Mouse (Mus musculus): Measurements from ENCODE around the gene Zfp618. TPM values are rescaled to one million over a fixed set of nuclear protein-coding genes. Genes with fewer than 3 reads are reported as not detected.
A peak's percentile ranks its signal among the peaks of the same experiment; 100 is the strongest.

The Zfp618 gene
- polyA plus RNA-seq, 1 experiment from 2014 or later: 32.0 TPM

- 1% methylated on average over 36 of the region's 52 CpGs for WGBS
- peak overlapping the region; percentile 100 for H3K9ac ChIP-seq (replicated peaks; ENCODE audit: low read depth, low read length)
- peak overlapping the region; percentile 84; the same call in 1 of the 2 replicates for H3K27ac ChIP-seq (ENCODE audit: low read length)
- no peaks in the 10 kb centered on the region for H3K27me3 ChIP-seq (ENCODE audit: control insufficient read depth, insufficient read depth, low read length)
- no peaks in the 10 kb centered on the region for H3K9me3 ChIP-seq (ENCODE audit: control insufficient read depth, low read depth, low read length)
- ATAC-seq (ENCODE audit: insufficient number of reproducible peaks, insufficient read depth, low FRiP score, low read depth): peak; percentile 46; the same call in 1 of the 2 replicates
- peak overlapping the region; percentile 68 for H3K4me3 ChIP-seq (ENCODE audit: low read depth, low read length)
- H3K4me1 ChIP-seq (ENCODE audit: control insufficient read depth, insufficient read depth, low read length): peaks cover 10% of the 10 kb centered on the region; the same call in 1 of the 2 replicates
- H3K4me2 ChIP-seq (replicated peaks; ENCODE audit: low read depth, low read length): peak overlapping the region; percentile 51
- H3K36me3 ChIP-seq (ENCODE audit: control insufficient read depth, insufficient read depth, low read length): no peaks in the 10 kb centered on the region
These were observed 403 bp upstream of the Zfp618 start for GRCm38 (mm10) chr4:62964844-62965496.

- no peak overlapping the region for H3K4me3 ChIP-seq (ENCODE audit: low read depth, low read length)
- WGBS: 86% methylated on average over 5 of the region's 5 CpGs
- H3K4me2 ChIP-seq (replicated peaks; ENCODE audit: low read depth, low read length): no peak overlapping the region
- no peak overlapping the region for H3K27ac ChIP-seq (ENCODE audit: low read length)
- no peaks in the 10 kb centered on the region for H3K9me3 ChIP-seq (ENCODE audit: control insufficient read depth, low read depth, low read length)
- H3K27me3 ChIP-seq (ENCODE audit: control insufficient read depth, insufficient read depth, low read length): no peaks in the 10 kb centered on the region
- no peak for ATAC-seq (ENCODE audit: insufficient number of reproducible peaks, insufficient read depth, low FRiP score, low read depth)
- no peak overlapping the region for H3K9ac ChIP-seq (replicated peaks; ENCODE audit: low read depth, low read length)
- H3K36me3 ChIP-seq (ENCODE audit: control insufficient read depth, insufficient read depth, low read length): no peaks in the 10 kb centered on the region
- peaks cover 21% of the 10 kb centered on the region for H3K4me1 ChIP-seq (ENCODE audit: control insufficient read depth, insufficient read depth, low read length)
These were observed 4.2 kb downstream of the Zfp618 start for GRCm38 (mm10) chr4:62969526-62969925.

GRCm38 (mm10) chr4:62971991-62972390 is 6.6 kb downstream of the Zfp618 start:
- Histone ChIP-seq H3K9me3 (ENCODE audit: control insufficient read depth, low read depth, low read length) (no peaks in the 10 kb centered on the region), H3K36me3 (ENCODE audit: control insufficient read depth, insufficient read depth, low read length) (no peaks in the 10 kb centered on the region), H3K4me2 (replicated peaks; ENCODE audit: low read depth, low read length) (no peak overlapping the region), H3K27me3 (ENCODE audit: control insufficient read depth, insufficient read depth, low read length) (no peaks in the 10 kb centered on the region), H3K9ac (replicated peaks; ENCODE audit: low read depth, low read length) (no peak overlapping the region), H3K4me3 (ENCODE audit: low read depth, low read length) (no peak overlapping the region), H3K27ac (ENCODE audit: low read length) (no peak overlapping the region), H3K4me1 (ENCODE audit: control insufficient read depth, insufficient read depth, low read length) (peaks cover 21% of the 10 kb centered on the region)
- 69% methylated on average over 1 of the region's 1 CpGs for WGBS
- no peak for ATAC-seq (ENCODE audit: insufficient number of reproducible peaks, insufficient read depth, low FRiP score, low read depth)

GRCm38 (mm10) chr4:62973086-62973485 is 7.7 kb downstream of the Zfp618 start:
- Histone ChIP-seq H3K4me2 (replicated peaks; ENCODE audit: low read depth, low read length) (no peak overlapping the region), H3K4me1 (ENCODE audit: control insufficient read depth, insufficient read depth, low read length) (peaks cover 28% of the 10 kb centered on the region), H3K36me3 (ENCODE audit: control insufficient read depth, insufficient read depth, low read length) (no peaks in the 10 kb centered on the region), H3K9me3 (ENCODE audit: control insufficient read depth, low read depth, low read length) (no peaks in the 10 kb centered on the region), H3K4me3 (ENCODE audit: low read depth, low read length) (no peak overlapping the region), H3K27ac (ENCODE audit: low read length) (no peak overlapping the region), H3K27me3 (ENCODE audit: control insufficient read depth, insufficient read depth, low read length) (no peaks in the 10 kb centered on the region), H3K9ac (replicated peaks; ENCODE audit: low read depth, low read length) (no peak overlapping the region)
- WGBS: 75% methylated on average over 3 of the region's 3 CpGs
- ATAC-seq (ENCODE audit: insufficient number of reproducible peaks, insufficient read depth, low FRiP score, low read depth): no peak

- H3K36me3 ChIP-seq (ENCODE audit: control insufficient read depth, insufficient read depth, low read length): no peaks in the 10 kb centered on the region
- peaks cover 26% of the 10 kb centered on the region for H3K4me1 ChIP-seq (ENCODE audit: control insufficient read depth, insufficient read depth, low read length)
- WGBS: 87% methylated on average over 2 of the region's 2 CpGs
- no peak for ATAC-seq (ENCODE audit: insufficient number of reproducible peaks, insufficient read depth, low FRiP score, low read depth)
- no peak overlapping the region for H3K9ac ChIP-seq (replicated peaks; ENCODE audit: low read depth, low read length)
- no peak overlapping the region for H3K4me2 ChIP-seq (replicated peaks; ENCODE audit: low read depth, low read length)
- no peaks in the 10 kb centered on the region for H3K27me3 ChIP-seq (ENCODE audit: control insufficient read depth, insufficient read depth, low read length)
- no peak overlapping the region for H3K4me3 ChIP-seq (ENCODE audit: low read depth, low read length)
- no peaks in the 10 kb centered on the region for H3K9me3 ChIP-seq (ENCODE audit: control insufficient read depth, low read depth, low read length)
- no peak overlapping the region for H3K27ac ChIP-seq (ENCODE audit: low read length)
These were observed 9.5 kb downstream of the Zfp618 start for GRCm38 (mm10) chr4:62974901-62975300.

GRCm38 (mm10) chr4:62975541-62975940 is 10.2 kb downstream of the Zfp618 start:
- no peaks in the 10 kb centered on the region for H3K27me3 ChIP-seq (ENCODE audit: control insufficient read depth, insufficient read depth, low read length)
- ATAC-seq (ENCODE audit: insufficient number of reproducible peaks, insufficient read depth, low FRiP score, low read depth): no peak
- 77% methylated on average over 6 of the region's 6 CpGs for WGBS
- H3K36me3 ChIP-seq (ENCODE audit: control insufficient read depth, insufficient read depth, low read length): no peaks in the 10 kb centered on the region
- H3K4me2 ChIP-seq (replicated peaks; ENCODE audit: low read depth, low read length): no peak overlapping the region
- no peak overlapping the region for H3K4me3 ChIP-seq (ENCODE audit: low read depth, low read length)
- H3K4me1 ChIP-seq (ENCODE audit: control insufficient read depth, insufficient read depth, low read length): peaks cover 26% of the 10 kb centered on the region
- no peaks in the 10 kb centered on the region for H3K9me3 ChIP-seq (ENCODE audit: control insufficient read depth, low read depth, low read length)
- H3K27ac ChIP-seq (ENCODE audit: low read length): no peak overlapping the region
- no peak overlapping the region for H3K9ac ChIP-seq (replicated peaks; ENCODE audit: low read depth, low read length)

GRCm38 (mm10) chr4:62977454-62977853 is 12.1 kb downstream of the Zfp618 start:
- Histone ChIP-seq H3K4me3 (ENCODE audit: low read depth, low read length) (no peak overlapping the region), H3K36me3 (ENCODE audit: control insufficient read depth, insufficient read depth, low read length) (no peaks in the 10 kb centered on the region), H3K9ac (replicated peaks; ENCODE audit: low read depth, low read length) (no peak overlapping the region), H3K27ac (ENCODE audit: low read length) (no peak overlapping the region; the same call in 1 of the 2 replicates), H3K27me3 (ENCODE audit: control insufficient read depth, insufficient read depth, low read length) (no peaks in the 10 kb centered on the region), H3K4me1 (ENCODE audit: control insufficient read depth, insufficient read depth, low read length) (peaks cover 18% of the 10 kb centered on the region), H3K9me3 (ENCODE audit: control insufficient read depth, low read depth, low read length) (no peaks in the 10 kb centered on the region), H3K4me2 (replicated peaks; ENCODE audit: low read depth, low read length) (no peak overlapping the region)
- ATAC-seq (ENCODE audit: insufficient number of reproducible peaks, insufficient read depth, low FRiP score, low read depth): no peak
- WGBS: 68% methylated on average over 6 of the region's 6 CpGs

- Histone ChIP-seq H3K9ac (replicated peaks; ENCODE audit: low read depth, low read length) (no peak overlapping the region), H3K4me3 (ENCODE audit: low read depth, low read length) (no peak overlapping the region), H3K4me2 (replicated peaks; ENCODE audit: low read depth, low read length) (no peak overlapping the region), H3K9me3 (ENCODE audit: control insufficient read depth, low read depth, low read length) (no peaks in the 10 kb centered on the region), H3K27me3 (ENCODE audit: control insufficient read depth, insufficient read depth, low read length) (no peaks in the 10 kb centered on the region), H3K27ac (ENCODE audit: low read length) (peak overlapping the region; percentile 52; the same call in 1 of the 2 replicates), H3K36me3 (ENCODE audit: control insufficient read depth, insufficient read depth, low read length) (no peaks in the 10 kb centered on the region), H3K4me1 (ENCODE audit: control insufficient read depth, insufficient read depth, low read length) (peaks cover 15% of the 10 kb centered on the region)
- peak; percentile 54 for ATAC-seq (ENCODE audit: insufficient number of reproducible peaks, insufficient read depth, low FRiP score, low read depth)
- WGBS: 39% methylated on average over 10 of the region's 10 CpGs
These were observed 13.1 kb downstream of the Zfp618 start for GRCm38 (mm10) chr4:62978501-62978911.

- WGBS: 82% methylated on average over 2 of the region's 2 CpGs
- Histone ChIP-seq H3K9ac (replicated peaks; ENCODE audit: low read depth, low read length) (no peak overlapping the region), H3K4me2 (replicated peaks; ENCODE audit: low read depth, low read length) (no peak overlapping the region), H3K9me3 (ENCODE audit: control insufficient read depth, low read depth, low read length) (no peaks in the 10 kb centered on the region), H3K27me3 (ENCODE audit: control insufficient read depth, insufficient read depth, low read length) (no peaks in the 10 kb centered on the region), H3K36me3 (ENCODE audit: control insufficient read depth, insufficient read depth, low read length) (no peaks in the 10 kb centered on the region), H3K27ac (ENCODE audit: low read length) (no peak overlapping the region), H3K4me1 (ENCODE audit: control insufficient read depth, insufficient read depth, low read length) (peaks cover 15% of the 10 kb centered on the region), H3K4me3 (ENCODE audit: low read depth, low read length) (no peak overlapping the region)
- ATAC-seq (ENCODE audit: insufficient number of reproducible peaks, insufficient read depth, low FRiP score, low read depth): no peak
These were observed 16.2 kb downstream of the Zfp618 start for GRCm38 (mm10) chr4:62981572-62981971.
